Mouse (Mus musculus): Measurements from ENCODE around the gene Aldh1a1.

DNA sequence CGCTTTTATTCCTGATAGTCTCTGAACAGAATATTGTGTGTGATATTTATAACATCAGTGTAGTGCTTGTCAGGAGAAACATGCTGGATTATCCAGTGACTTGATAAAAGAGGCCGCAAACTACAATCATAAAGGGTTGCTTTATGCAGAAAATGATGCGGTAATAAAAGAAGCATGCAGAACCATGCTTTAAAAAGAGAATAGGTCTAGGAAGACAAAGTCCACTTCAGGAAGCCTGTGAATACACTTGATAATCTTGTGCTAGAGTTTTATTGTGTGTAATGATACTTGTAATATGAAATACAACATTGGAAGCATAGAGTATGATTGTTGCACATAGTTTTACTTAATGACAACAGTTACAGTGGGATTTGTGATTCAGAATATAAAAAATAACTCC lies 54.5 kb downstream of the Aldh1a1 start:
- TF ChIP-seq GATA1 (IDR thresholded peaks at IDR 0.05; ENCODE audit: borderline replicate concordance, low read length) (no peak), FLI1 (IDR thresholded peaks at IDR 0.05; ENCODE audit: low read length) (no peak)
